Mouse (Mus musculus) intestine, embryonic 15.5 days (tissue): ENCODE data around the gene Otol1. TPM values are rescaled to one million over a fixed set of nuclear protein-coding genes. Genes with fewer than 3 reads are reported as not detected.
A peak's percentile ranks its signal among the peaks of the same experiment; 100 is the strongest.

ENCODE experiments used
- ATAC-seq: fragments of 200-750 bp; cut with Nextera tagmentation; 2 replicates; pipeline ENCODE4 v1.8.0; 2017; ENCODE audit warnings: moderate TSS enrichment, moderate library complexity
- H3K27ac ChIP-seq: fragments of 300-500 bp; sonication (generic); 2 replicates; pipeline ENCODE4 v1.5.1; 2015; ENCODE audit warnings: mild to moderate bottlenecking, inconsistent platforms
- H3K27me3 ChIP-seq: fragments of 300-500 bp; sonication (generic); replicated peaks from 2 replicates; pipeline ENCODE4 v1.6.1; 2015; ENCODE audit warnings: inconsistent platforms
- H3K36me3 ChIP-seq: fragments of 300-500 bp; sonication (generic); 2 replicates; pipeline ENCODE4 v1.6.1; 2015; ENCODE audit warnings: inconsistent platforms
- H3K4me1 ChIP-seq: fragments of 300-500 bp; sonication (generic); replicated peaks from 2 replicates; pipeline ENCODE4 v1.6.1; 2015; ENCODE audit warnings: inconsistent platforms
- H3K4me2 ChIP-seq: fragments of 300-500 bp; sonication (generic); replicated peaks from 2 replicates; pipeline ENCODE4 v1.6.1; 2015; ENCODE audit warnings: mild to moderate bottlenecking, inconsistent platforms
- H3K4me3 ChIP-seq: fragments of 300-500 bp; sonication (generic); replicated peaks from 2 replicates; pipeline ENCODE4 v1.5.1; 2015; ENCODE audit warnings: inconsistent platforms
- H3K9ac ChIP-seq: fragments of 300-500 bp; sonication (generic); 2 replicates; pipeline ENCODE4 v1.6.1; 2015; ENCODE audit warnings: inconsistent platforms
- H3K9me3 ChIP-seq: fragments of 300-500 bp; sonication (generic); 2 replicates; pipeline ENCODE4 v1.6.1; 2016; ENCODE audit warnings: inconsistent platforms
- WGBS: fragments of 180-500 bp; shearing (Covaris S2); methylation state at CpG from one replicate; pipeline ENCODE4 v1.1.7; 2015; 5-methylcytosine and 5-hydroxymethylcytosine counted together
- polyA plus RNA-seq: library from polyadenylated mRNA; unstranded; fragments of >200 nt; fragmentation: Nextera tagmentation; extraction: Ambion mirVana; gene quantifications from 2 replicates; pipeline ENCODE4 v1.2.1, GENCODE M21; 2015

The Otol1 gene
- polyA plus RNA-seq = not detected in 2 replicates

DNA sequence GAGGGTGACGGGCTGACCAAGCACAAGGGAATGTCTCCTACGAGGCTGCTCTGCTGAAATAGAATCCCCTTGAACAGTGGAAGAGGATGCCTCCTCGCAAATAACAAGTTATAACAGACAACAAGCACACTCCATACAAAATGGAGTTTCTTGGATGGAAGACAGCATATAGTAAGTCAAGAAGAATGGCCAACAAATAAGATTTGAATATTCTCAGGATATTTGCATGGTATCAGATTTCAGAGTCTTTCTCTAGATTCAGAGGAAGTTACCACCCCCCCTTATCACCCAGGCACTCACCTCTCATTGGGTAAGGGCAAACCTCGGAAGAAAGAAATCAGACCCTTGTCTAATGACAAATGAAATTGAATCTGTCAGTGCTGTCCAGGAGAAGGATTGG is at the start of gene Otol1:
Gene Otol1, plus strand, starts transcription at position 301 of the 400 bp plus-strand sequence.
- no peaks in the 10 kb centered on the region for H3K36me3 ChIP-seq
- H3K27ac ChIP-seq = no peak within 1 kb of the TSS
- H3K27me3 ChIP-seq = no peaks in the 10 kb centered on the region
- no peak within 1 kb of the TSS for H3K9ac ChIP-seq
- no peaks in the 10 kb centered on the region for H3K9me3 ChIP-seq
- no peaks in the 10 kb centered on the region for H3K4me1 ChIP-seq
- no peak within 1 kb of the TSS for H3K4me2 ChIP-seq
- no peak for ATAC-seq
- no peak within 1 kb of the TSS for H3K4me3 ChIP-seq
- 74% methylated on average over 4 of the region's 4 CpGs for WGBS

- Histone ChIP-seq H3K27ac (no peak overlapping the region), H3K4me2 (no peak overlapping the region), H3K9me3 (no peaks in the 10 kb centered on the region), H3K36me3 (no peaks in the 10 kb centered on the region), H3K4me3 (no peak overlapping the region), H3K4me1 (no peaks in the 10 kb centered on the region), H3K27me3 (no peaks in the 10 kb centered on the region), H3K9ac (no peak overlapping the region)
- WGBS = 54% methylated on average over 5 of the region's 5 CpGs
- ATAC-seq = no peak
These were observed 45.2 kb upstream of the Otol1 start for GRCm38 (mm10) chr3:69962187-69962586.

- no peak for ATAC-seq
- 80% methylated on average over 6 of the region's 6 CpGs for WGBS
These were observed 35.8 kb upstream of the Otol1 start for GRCm38 (mm10) chr3:69971482-69972097.

DNA sequence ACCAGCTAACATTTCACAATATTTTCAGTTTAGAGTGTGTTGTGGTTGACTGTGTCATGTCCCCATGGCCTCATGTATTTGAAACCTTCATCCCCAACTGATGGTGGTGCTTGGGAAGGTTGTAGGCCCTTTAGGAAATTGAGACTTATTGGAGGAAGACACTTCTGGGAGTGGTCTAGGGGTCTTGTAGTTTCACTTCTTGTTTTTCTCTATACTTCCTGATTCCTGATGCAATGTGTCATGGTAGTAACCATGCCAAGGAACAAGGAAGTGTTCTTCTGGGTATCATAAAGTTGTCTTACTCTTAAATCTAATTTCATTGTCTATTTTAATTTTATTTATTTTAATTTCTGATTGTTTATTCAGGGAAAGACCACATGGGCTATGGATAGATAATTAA is 29.3 kb upstream of the Otol1 start:
- no peak overlapping the region for H3K4me2 ChIP-seq
- H3K27me3 ChIP-seq = no peaks in the 10 kb centered on the region
- H3K9me3 ChIP-seq = no peaks in the 10 kb centered on the region
- no peaks in the 10 kb centered on the region for H3K36me3 ChIP-seq
- H3K9ac ChIP-seq = no peak overlapping the region
- no peak for ATAC-seq
- no peak overlapping the region for H3K4me3 ChIP-seq
- H3K4me1 ChIP-seq = no peaks in the 10 kb centered on the region
- no peak overlapping the region for H3K27ac ChIP-seq

More at GRCm38 (mm10) chr3:69971482-69972097, 35.8 kb upstream of the Otol1 start:
- no peaks in the 10 kb centered on the region for H3K4me1 ChIP-seq
- H3K9ac ChIP-seq = no peak overlapping the region
- no peak overlapping the region for H3K4me3 ChIP-seq
- H3K4me2 ChIP-seq = no peak overlapping the region
- H3K36me3 ChIP-seq = no peaks in the 10 kb centered on the region
- no peaks in the 10 kb centered on the region for H3K27me3 ChIP-seq
- H3K9me3 ChIP-seq = no peaks in the 10 kb centered on the region
- no peak overlapping the region for H3K27ac ChIP-seq

GRCm38 (mm10) chr3:69993806-69994205 is 13.6 kb upstream of the Otol1 start:
- H3K27ac ChIP-seq = no peak overlapping the region
- H3K9ac ChIP-seq = no peak overlapping the region
- H3K27me3 ChIP-seq = no peaks in the 10 kb centered on the region
- ATAC-seq = no peak
- H3K4me2 ChIP-seq = no peak overlapping the region
- H3K9me3 ChIP-seq = no peaks in the 10 kb centered on the region
- no peaks in the 10 kb centered on the region for H3K4me1 ChIP-seq
- no peak overlapping the region for H3K4me3 ChIP-seq
- no peaks in the 10 kb centered on the region for H3K36me3 ChIP-seq
- 40% methylated on average over 4 of the region's 4 CpGs for WGBS

- Histone ChIP-seq H3K4me1 (no peaks in the 10 kb centered on the region), H3K4me3 (no peak overlapping the region), H3K36me3 (no peaks in the 10 kb centered on the region), H3K4me2 (no peak overlapping the region), H3K9me3 (no peaks in the 10 kb centered on the region), H3K27ac (no peak overlapping the region), H3K9ac (no peak overlapping the region), H3K27me3 (no peaks in the 10 kb centered on the region)
- ATAC-seq = no peak
- 55% methylated on average over 9 of the region's 9 CpGs for WGBS
These were observed 5.9 kb upstream of the Otol1 start for GRCm38 (mm10) chr3:70001540-70001939.

GRCm38 (mm10) chr3:70003126-70003764 is 4.2 kb upstream of the Otol1 start:
- H3K36me3 ChIP-seq = no peaks in the 10 kb centered on the region
- no peak overlapping the region for H3K4me2 ChIP-seq
- ATAC-seq = no peak
- H3K4me1 ChIP-seq = no peaks in the 10 kb centered on the region
- no peak overlapping the region for H3K4me3 ChIP-seq
- H3K27me3 ChIP-seq = no peaks in the 10 kb centered on the region
- H3K9ac ChIP-seq = no peak overlapping the region
- 76% methylated on average over 17 of the region's 17 CpGs for WGBS
- no peak overlapping the region for H3K27ac ChIP-seq
- H3K9me3 ChIP-seq = no peaks in the 10 kb centered on the region

- WGBS = 43% methylated on average over 7 of the region's 7 CpGs
These were observed 3.5 kb upstream of the Otol1 start for GRCm38 (mm10) chr3:70003955-70004354.

DNA sequence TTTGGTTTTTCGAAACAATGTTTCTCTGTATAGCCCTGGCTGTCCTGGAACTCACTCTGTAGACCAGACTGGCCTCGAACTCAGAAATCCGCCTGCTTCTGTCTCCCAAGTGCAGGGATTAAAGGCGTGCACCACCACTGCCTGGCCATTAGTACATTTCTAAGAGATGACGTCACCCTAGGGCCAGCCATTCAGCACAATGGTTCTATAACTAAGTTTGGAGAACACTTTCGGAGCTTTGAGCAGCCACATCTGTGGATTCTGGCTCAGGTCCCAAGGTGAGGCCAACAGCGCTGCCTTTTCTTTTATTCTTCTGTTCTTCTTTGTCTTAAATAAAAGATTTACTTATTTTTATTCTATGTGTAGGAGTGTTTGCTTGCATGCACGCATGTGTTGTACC is 3.0 kb upstream of the Otol1 start:
- Histone ChIP-seq H3K9me3 (no peaks in the 10 kb centered on the region), H3K4me2 (no peak overlapping the region), H3K4me1 (no peaks in the 10 kb centered on the region), H3K27ac (no peak overlapping the region), H3K9ac (no peak overlapping the region), H3K27me3 (no peaks in the 10 kb centered on the region), H3K36me3 (no peaks in the 10 kb centered on the region), H3K4me3 (no peak overlapping the region)
- no peak; the same call in 1 of the 2 replicates for ATAC-seq
- 66% methylated on average over 8 of the region's 8 CpGs for WGBS

More at GRCm38 (mm10) chr3:70003955-70004354, 3.5 kb upstream of the Otol1 start:
- H3K4me3 ChIP-seq = no peak overlapping the region
- H3K9me3 ChIP-seq = no peaks in the 10 kb centered on the region
- no peaks in the 10 kb centered on the region for H3K36me3 ChIP-seq
- no peak overlapping the region for H3K27ac ChIP-seq
- no peaks in the 10 kb centered on the region for H3K27me3 ChIP-seq
- no peaks in the 10 kb centered on the region for H3K4me1 ChIP-seq
- H3K4me2 ChIP-seq = no peak overlapping the region
- ATAC-seq = peak; percentile 36; the same call in 1 of the 2 replicates
- no peak overlapping the region for H3K9ac ChIP-seq

DNA sequence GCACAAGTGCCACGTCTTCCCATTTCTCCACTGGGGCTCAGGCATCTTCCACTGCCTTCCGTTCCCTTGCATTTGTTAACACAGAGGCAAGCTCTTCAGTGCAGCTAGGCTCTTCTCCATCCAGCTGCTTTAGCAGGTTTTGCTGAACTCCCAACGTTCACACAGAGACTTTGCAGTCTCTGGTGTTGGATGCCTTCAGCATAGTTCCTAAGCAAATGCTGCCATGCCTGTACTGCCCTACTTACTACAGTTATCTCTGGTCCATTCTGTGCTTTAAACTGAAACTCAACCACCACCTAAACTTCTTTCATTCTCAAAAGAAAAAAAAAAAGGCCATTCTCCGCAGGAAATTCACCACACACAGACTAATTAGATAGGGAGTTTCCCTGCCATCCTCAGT is 5.2 kb downstream of the Otol1 start:
- ATAC-seq = no peak
- no peak overlapping the region for H3K27ac ChIP-seq
- no peaks in the 10 kb centered on the region for H3K27me3 ChIP-seq
- H3K4me1 ChIP-seq = no peaks in the 10 kb centered on the region
- no peak overlapping the region for H3K4me2 ChIP-seq
- no peaks in the 10 kb centered on the region for H3K36me3 ChIP-seq
- H3K4me3 ChIP-seq = no peak overlapping the region
- no peaks in the 10 kb centered on the region for H3K9me3 ChIP-seq
- H3K9ac ChIP-seq = no peak overlapping the region
- 73% methylated on average over 4 of the region's 4 CpGs for WGBS

- H3K36me3 ChIP-seq = no peaks in the 10 kb centered on the region
- no peaks in the 10 kb centered on the region for H3K27me3 ChIP-seq
- no peaks in the 10 kb centered on the region for H3K4me1 ChIP-seq
- no peak overlapping the region for H3K27ac ChIP-seq
- no peaks in the 10 kb centered on the region for H3K9me3 ChIP-seq
- WGBS = 30% methylated on average over 6 of the region's 6 CpGs
- H3K4me3 ChIP-seq = no peak overlapping the region
- H3K9ac ChIP-seq = no peak overlapping the region
- ATAC-seq = no peak; the same call in 1 of the 2 replicates
- H3K4me2 ChIP-seq = no peak overlapping the region
These were observed 19.2 kb downstream of the Otol1 start for GRCm38 (mm10) chr3:70026605-70027004.

GRCm38 (mm10) chr3:70029260-70029659 is 21.8 kb downstream of the Otol1 start:
- no peaks in the 10 kb centered on the region for H3K9me3 ChIP-seq
- H3K9ac ChIP-seq = no peak overlapping the region
- no peak overlapping the region for H3K27ac ChIP-seq
- no peak overlapping the region for H3K4me3 ChIP-seq
- H3K27me3 ChIP-seq = no peaks in the 10 kb centered on the region
- 85% methylated on average over 3 of the region's 3 CpGs for WGBS
- no peak overlapping the region for H3K4me2 ChIP-seq
- no peaks in the 10 kb centered on the region for H3K36me3 ChIP-seq
- ATAC-seq = no peak
- H3K4me1 ChIP-seq = no peaks in the 10 kb centered on the region

- WGBS = 51% methylated on average over 4 of the region's 4 CpGs
- Histone ChIP-seq H3K27ac (no peak overlapping the region), H3K4me1 (no peaks in the 10 kb centered on the region), H3K9me3 (no peaks in the 10 kb centered on the region), H3K4me3 (no peak overlapping the region), H3K9ac (no peak overlapping the region), H3K27me3 (no peaks in the 10 kb centered on the region), H3K36me3 (no peaks in the 10 kb centered on the region), H3K4me2 (no peak overlapping the region)
- no peak for ATAC-seq
These were observed 28.2 kb downstream of the Otol1 start for GRCm38 (mm10) chr3:70035593-70035992.
